Mouse (Mus musculus): ENCODE data around the gene Gm10061. TPM values are rescaled to one million over a fixed set of nuclear protein-coding genes. Genes with fewer than 3 reads are reported as not detected.
"Not testable (repeated sequence)": the region's sequence is repeated elsewhere in the genome, so short reads cannot be mapped to it uniquely, and the experiment has no call there.

The Gm10061 gene
- polyA plus RNA-seq (2012; rRNA removed): not detected in 2 replicates

DNA sequence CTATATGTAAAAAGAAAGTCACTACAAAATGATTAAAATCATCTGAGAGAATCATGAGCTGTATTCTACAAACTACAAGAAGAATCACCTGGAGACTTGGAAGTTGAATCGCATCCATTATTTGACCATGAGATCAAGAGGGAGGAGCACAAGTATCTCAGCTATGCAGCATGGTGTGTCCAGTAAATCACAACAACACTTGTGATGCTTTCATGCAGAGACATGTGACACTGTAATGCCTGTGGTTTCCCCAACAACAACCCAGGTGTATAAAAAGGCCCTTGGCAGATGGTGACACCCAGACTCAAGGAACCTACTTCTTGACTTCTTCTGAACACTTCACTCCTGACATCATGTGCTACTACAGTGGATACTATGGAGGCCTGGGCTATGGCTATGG lies at the start of gene Gm10061:
Gm10061 (plus strand) TSS at position 301 of the 400 bp plus-strand sequence.
- no peak for TF ChIP-seq POLR2A (IDR thresholded peaks at IDR 0.05; ENCODE audit: borderline replicate concordance, extremely low read depth, low read depth, low read length)
- no peak for TF ChIP-seq CTCF (IDR thresholded peaks at IDR 0.05; ENCODE audit: insufficient read depth, low read length)
- WGBS: 98% methylated on average over 1 of the region's 1 CpGs
- no peak within 1 kb of the TSS for H3K4me3 ChIP-seq (replicated peaks; ENCODE audit: extremely low read depth, low read depth, low read length)
- DNase-seq: no peak
- H3K4me1 ChIP-seq (ENCODE audit: control insufficient read depth, insufficient read depth, low read length): no peaks in the 10 kb centered on the region

- Histone ChIP-seq H3K4me1 (ENCODE audit: control insufficient read depth, insufficient read depth, low read length) (no peaks in the 10 kb centered on the region), H3K4me3 (replicated peaks; ENCODE audit: extremely low read depth, low read depth, low read length) (no peak within 1 kb of the TSS)
- WGBS: 95% methylated on average over 1 of the region's 1 CpGs
- TF ChIP-seq POLR2A (IDR thresholded peaks at IDR 0.05; ENCODE audit: borderline replicate concordance, extremely low read depth, low read depth, low read length): no peak
- TF ChIP-seq CTCF (IDR thresholded peaks at IDR 0.05; ENCODE audit: insufficient read depth, low read length): no peak
- DNase-seq: no peak
These were observed 10.3 kb upstream of the Gm10061 start, which contains the start of gene Gm6358 for GRCm38 (mm10) chr16:89140551-89140950. TSS of gene Gm6358 (plus strand) at chr16:89140851.

DNA sequence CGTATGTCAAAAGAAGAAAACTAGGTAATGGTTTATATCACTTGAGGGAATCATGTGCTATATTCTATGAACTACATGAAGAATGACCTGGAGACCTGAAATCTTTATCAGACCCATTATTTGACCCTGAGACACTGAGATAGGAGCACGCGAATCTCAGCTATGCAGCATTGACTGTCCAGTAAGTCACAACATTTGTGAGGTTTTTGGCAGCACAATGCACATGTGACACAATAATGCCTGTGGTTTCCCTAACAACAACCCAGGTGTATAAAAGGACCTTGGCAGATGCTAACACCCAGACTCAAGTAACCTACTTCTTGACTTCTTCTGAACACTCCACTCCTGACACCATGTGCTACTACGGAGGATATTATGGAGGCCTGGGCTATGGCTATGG lies 6.8 kb downstream of the Gm10061 start, which contains the start of gene Gm9789:
Gm9789 (plus strand) TSS at position 301 of the 400 bp plus-strand sequence.
- no peak for DNase-seq
- no peak within 1 kb of the TSS for H3K4me3 ChIP-seq (replicated peaks; ENCODE audit: extremely low read depth, low read depth, low read length)
- no peak for TF ChIP-seq CTCF (IDR thresholded peaks at IDR 0.05; ENCODE audit: insufficient read depth, low read length)
- WGBS: 76% methylated on average over 4 of the region's 4 CpGs
- no peaks in the 10 kb centered on the region for H3K4me1 ChIP-seq (ENCODE audit: control insufficient read depth, insufficient read depth, low read length)

DNA sequence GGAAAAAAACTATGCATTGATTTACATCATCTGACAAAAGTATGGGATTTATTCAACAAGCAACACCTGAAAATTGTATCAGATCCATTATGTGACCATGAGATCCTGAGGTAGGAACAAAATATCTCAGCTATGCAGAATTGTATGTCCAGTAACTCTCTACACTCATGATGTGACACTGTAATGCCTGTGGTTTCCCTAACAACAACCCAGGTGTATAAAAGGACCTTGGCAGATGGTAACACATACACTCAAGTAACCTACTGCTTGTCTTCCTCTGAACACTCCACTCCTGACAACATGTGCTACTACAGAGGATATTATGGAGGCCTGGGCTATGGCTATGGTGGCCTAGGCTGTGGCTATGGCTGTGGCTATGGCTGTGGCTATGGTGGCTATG lies 18.3 kb downstream of the Gm10061 start, which contains the start of gene Gm7735:
Gm7735 (plus strand) TSS at position 301 of the 400 bp plus-strand sequence.
- H3K4me3 ChIP-seq (replicated peaks; ENCODE audit: extremely low read depth, low read depth, low read length); H3K4me1 ChIP-seq (ENCODE audit: control insufficient read depth, insufficient read depth, low read length); DNase-seq: not testable (repeated sequence)

- WGBS: 76% methylated on average over 2 of the region's 2 CpGs
- Histone ChIP-seq H3K4me1 (ENCODE audit: control insufficient read depth, insufficient read depth, low read length) (no peaks in the 10 kb centered on the region), H3K4me3 (replicated peaks; ENCODE audit: extremely low read depth, low read depth, low read length) (no peak within 1 kb of the TSS)
- TF ChIP-seq POLR2A (IDR thresholded peaks at IDR 0.05; ENCODE audit: borderline replicate concordance, extremely low read depth, low read depth, low read length): no peak
- no peak for TF ChIP-seq CTCF (IDR thresholded peaks at IDR 0.05; ENCODE audit: insufficient read depth, low read length)
- DNase-seq: no peak
These were observed 23.5 kb downstream of the Gm10061 start, which contains the start of gene 1110057P08Rik for GRCm38 (mm10) chr16:89174435-89174834. TSS of gene 1110057P08Rik (plus strand) at chr16:89174735.

- WGBS: 70% methylated on average over 4 of the region's 4 CpGs
- H3K4me3 ChIP-seq (replicated peaks; ENCODE audit: extremely low read depth, low read depth, low read length): no peak overlapping the region
- TF ChIP-seq POLR2A (IDR thresholded peaks at IDR 0.05; ENCODE audit: borderline replicate concordance, extremely low read depth, low read depth, low read length): no peak
- TF ChIP-seq CTCF (IDR thresholded peaks at IDR 0.05; ENCODE audit: insufficient read depth, low read length): no peak
- H3K4me1 ChIP-seq (ENCODE audit: control insufficient read depth, insufficient read depth, low read length): no peaks in the 10 kb centered on the region
- DNase-seq: no peak
These were observed 37.7 kb downstream of the Gm10061 start for GRCm38 (mm10) chr16:89188621-89189020.

Other genes with a start within 250 kb of the Gm10061 start
- gene Krtap19-9b, start 218.8 kb upstream of the Gm10061 start, polyA plus RNA-seq (2012; rRNA removed): not detected in 2 replicates
- not detected in 2 replicates for gene Krtap16-3, start 188.2 kb upstream of the Gm10061 start, polyA plus RNA-seq (2012; rRNA removed)
- not detected in 2 replicates for gene Krtap22-2, start 140.3 kb upstream of the Gm10061 start, polyA plus RNA-seq (2012; rRNA removed)
- not detected in 2 replicates for gene Gm10229, start 135.8 kb upstream of the Gm10061 start, polyA plus RNA-seq (2012; rRNA removed)
- gene Krtap6-1, start 119.4 kb upstream of the Gm10061 start, polyA plus RNA-seq (2012; rRNA removed): not detected in 2 replicates
- gene Gm10228, start 109.6 kb upstream of the Gm10061 start, polyA plus RNA-seq (2012; rRNA removed): not detected in 2 replicates
- gene Krtap6-5, start 103.2 kb upstream of the Gm10061 start, polyA plus RNA-seq (2012; rRNA removed): not detected in 2 replicates
- gene 1110025L11Rik, start 87.1 kb upstream of the Gm10061 start, polyA plus RNA-seq (2012; rRNA removed): not detected in 2 replicates
- not detected in 2 replicates for gene Krtap6-3, start 67.1 kb upstream of the Gm10061 start, polyA plus RNA-seq (2012; rRNA removed)
- gene Gm6358, start 10.2 kb upstream of the Gm10061 start, polyA plus RNA-seq (2012; rRNA removed): not detected in 2 replicates
- gene Gm9789, start 6.9 kb downstream of the Gm10061 start, polyA plus RNA-seq (2012; rRNA removed): not detected in 2 replicates
- gene Gm7735, start 18.4 kb downstream of the Gm10061 start, polyA plus RNA-seq (2012; rRNA removed): not detected in 2 replicates
- not detected in 2 replicates for gene 1110057P08Rik, start 23.6 kb downstream of the Gm10061 start, polyA plus RNA-seq (2012; rRNA removed)
- not detected in 2 replicates for gene Krtap20-2, start 54.8 kb downstream of the Gm10061 start, polyA plus RNA-seq (2012; rRNA removed)